Mouse (Mus musculus): ENCODE measurements at regions not wholly inside any gene's neighbourhood (a gene's known extent, or its start where the extent isn't known, plus 50 kb on each side); places are given as distances from the start of the nearest gene placed in this dataset.
A peak's percentile ranks its signal among the peaks of the same experiment; 100 is the strongest.
"Not testable (repeated sequence)": the region's sequence is repeated elsewhere in the genome, so short reads cannot be mapped to it uniquely, and the experiment has no call there.

DNA sequence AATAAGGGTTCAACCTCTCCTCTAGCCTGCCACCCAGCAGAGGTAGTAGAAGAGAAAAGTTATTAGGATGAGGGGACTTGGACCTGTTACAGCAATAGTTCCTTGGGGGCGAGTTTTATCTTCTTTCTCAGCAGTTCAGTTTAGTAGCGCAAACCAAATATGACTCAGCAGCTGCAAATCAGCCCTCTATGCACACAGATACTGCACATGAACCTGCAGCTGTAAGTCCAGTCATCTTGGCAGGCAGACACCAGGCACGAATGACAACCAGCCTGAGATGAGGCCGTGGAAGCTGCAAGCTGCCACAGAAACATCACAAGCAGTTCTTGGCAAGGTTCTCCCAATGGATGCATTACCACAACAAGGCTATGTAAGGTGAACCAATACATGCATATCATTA lies 327.0 kb upstream of the Akr1e1 start:
- Histone ChIP-seq H3K9ac (no peak overlapping the region), H3K4me2 (no peak overlapping the region), H3K27ac (replicated peaks) (no peak overlapping the region), H3K4me1 (replicated peaks) (no peaks in the 10 kb centered on the region), H3K36me3 (replicated peaks) (no peaks in the 10 kb centered on the region), H3K4me3 (replicated peaks) (no peak overlapping the region), H3K27me3 (no peaks in the 10 kb centered on the region), H3K9me3 (replicated peaks) (no peaks in the 10 kb centered on the region)
- ATAC-seq (ENCODE audit: insufficient read depth), result no peak
- WGBS (ENCODE audit: insufficient replicate concordance), result 43% methylated on average over 4 of the region's 4 CpGs

- Histone ChIP-seq H3K27ac (replicated peaks) (no peak overlapping the region), H3K4me2 (no peak overlapping the region), H3K36me3 (replicated peaks) (no peaks in the 10 kb centered on the region), H3K4me3 (replicated peaks) (no peak overlapping the region), H3K4me1 (replicated peaks) (no peaks in the 10 kb centered on the region), H3K9ac (no peak overlapping the region), H3K9me3 (replicated peaks) (no peaks in the 10 kb centered on the region), H3K27me3 (no peaks in the 10 kb centered on the region)
- ATAC-seq (ENCODE audit: insufficient read depth), result no peak
Observed at GRCm38 (mm10) chr13:4939849-4940248, 330.9 kb upstream of the Akr1e1 start.

- H3K27me3 ChIP-seq; H3K36me3 ChIP-seq (replicated peaks); H3K9ac ChIP-seq; H3K27ac ChIP-seq (replicated peaks); H3K4me2 ChIP-seq; H3K4me1 ChIP-seq (replicated peaks); H3K9me3 ChIP-seq (replicated peaks); H3K4me3 ChIP-seq (replicated peaks): not testable (repeated sequence)
- WGBS (ENCODE audit: insufficient replicate concordance), result 31% methylated on average over 5 of the region's 14 CpGs
- ATAC-seq (ENCODE audit: insufficient read depth), result peak; percentile 56
Observed at GRCm38 (mm10) chr13:4942490-4942889, 333.5 kb upstream of the Akr1e1 start.

GRCm38 (mm10) chr13:4943046-4943445 lies 334.1 kb upstream of the Akr1e1 start:
- H3K9ac ChIP-seq, result no peak overlapping the region
- no peak for ATAC-seq (ENCODE audit: insufficient read depth)

DNA sequence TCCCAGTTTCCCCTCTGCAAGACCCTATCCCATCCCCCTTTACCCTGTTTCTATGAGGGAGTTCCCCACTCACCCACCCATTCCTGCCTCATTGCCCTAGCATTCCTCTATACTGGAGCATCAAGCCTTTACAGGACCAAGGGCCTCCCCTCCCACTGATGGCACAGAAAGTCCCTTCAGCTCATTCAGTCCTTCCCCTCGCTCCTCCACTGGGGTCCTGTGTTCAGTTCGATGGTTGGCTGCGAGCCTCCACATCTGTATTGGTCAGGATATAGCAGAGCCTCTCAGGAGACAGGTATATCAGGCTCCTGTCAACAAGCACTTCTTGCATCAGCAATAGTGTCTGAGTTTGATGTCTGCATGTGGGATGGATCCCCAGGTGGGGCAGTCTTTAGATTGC lies 346.4 kb upstream of the Akr1e1 start:
- ATAC-seq (ENCODE audit: insufficient read depth), result no peak
- Histone ChIP-seq H3K4me1 (replicated peaks) (no peaks in the 10 kb centered on the region), H3K9me3 (replicated peaks) (no peaks in the 10 kb centered on the region), H3K27ac (replicated peaks) (no peak overlapping the region), H3K9ac (no peak overlapping the region), H3K4me3 (replicated peaks) (no peak overlapping the region), H3K27me3 (no peaks in the 10 kb centered on the region), H3K36me3 (replicated peaks) (no peaks in the 10 kb centered on the region), H3K4me2 (no peak overlapping the region)
- WGBS (ENCODE audit: insufficient replicate concordance), result 55% methylated on average over 3 of the region's 3 CpGs

More at GRCm38 (mm10) chr13:4943046-4943445, 334.1 kb upstream of the Akr1e1 start:
- WGBS (ENCODE audit: insufficient replicate concordance), result 26% methylated on average over 7 of the region's 7 CpGs
- no peaks in the 10 kb centered on the region for H3K36me3 ChIP-seq (replicated peaks)
- H3K27me3 ChIP-seq, result no peaks in the 10 kb centered on the region
- H3K4me3 ChIP-seq (replicated peaks), result peak overlapping the region; percentile 41
- peak overlapping the region; percentile 49 for H3K4me2 ChIP-seq
- no peaks in the 10 kb centered on the region for H3K4me1 ChIP-seq (replicated peaks)
- H3K9me3 ChIP-seq (replicated peaks), result no peaks in the 10 kb centered on the region
- H3K27ac ChIP-seq (replicated peaks), result no peak overlapping the region

GRCm38 (mm10) chr13:4964824-4965223 lies 355.9 kb upstream of the Akr1e1 start:
- Histone ChIP-seq H3K4me3 (replicated peaks) (no peak overlapping the region), H3K27ac (replicated peaks) (no peak overlapping the region), H3K9me3 (replicated peaks) (no peaks in the 10 kb centered on the region), H3K36me3 (replicated peaks) (no peaks in the 10 kb centered on the region), H3K27me3 (no peaks in the 10 kb centered on the region), H3K9ac (no peak overlapping the region), H3K4me1 (replicated peaks) (no peaks in the 10 kb centered on the region), H3K4me2 (no peak overlapping the region)
- ATAC-seq (ENCODE audit: insufficient read depth), result no peak

DNA sequence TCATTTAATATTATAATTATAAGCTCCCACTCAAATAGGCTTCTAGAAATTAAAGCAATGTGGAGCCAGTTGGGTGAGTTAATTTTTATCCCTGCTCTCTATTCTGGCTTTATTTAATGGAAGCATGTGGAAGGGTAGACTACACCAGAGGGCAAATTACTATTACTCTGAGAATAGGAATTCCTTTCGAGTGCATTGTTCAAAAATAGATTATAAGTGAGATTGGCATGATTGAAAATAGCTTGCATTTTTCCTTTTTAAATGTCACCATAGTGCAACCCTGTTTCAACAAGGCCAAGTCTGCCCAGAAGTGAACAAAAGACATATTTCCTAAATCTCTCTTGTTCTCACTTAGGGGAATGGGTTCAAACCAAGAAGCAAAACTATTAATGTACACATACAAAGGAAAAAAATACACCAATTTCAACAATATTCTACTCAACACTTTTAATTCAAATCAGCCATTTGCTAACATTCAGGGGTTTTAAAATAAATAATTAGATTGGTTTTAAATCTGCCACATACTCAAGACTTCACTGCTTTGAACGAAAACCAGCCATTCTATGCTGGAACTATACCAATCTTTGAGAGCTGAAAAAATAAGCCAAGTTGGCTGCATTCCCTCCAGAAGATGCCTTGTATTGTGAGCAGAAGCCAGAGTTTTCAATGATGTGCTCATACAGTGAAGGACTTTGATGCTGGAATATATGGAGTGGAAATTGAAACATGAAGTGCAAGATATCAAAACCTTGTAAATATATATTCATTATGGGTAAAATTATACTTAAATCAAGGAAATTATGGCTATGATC lies 361.3 kb upstream of the Akr1e1 start:
- 39% methylated on average over 2 of the region's 2 CpGs for WGBS (ENCODE audit: insufficient replicate concordance)
- ATAC-seq (ENCODE audit: insufficient read depth), result no peak
- Histone ChIP-seq H3K36me3 (replicated peaks) (no peaks in the 10 kb centered on the region), H3K9me3 (replicated peaks) (no peaks in the 10 kb centered on the region), H3K4me3 (replicated peaks) (no peak overlapping the region), H3K4me1 (replicated peaks) (no peaks in the 10 kb centered on the region), H3K4me2 (no peak overlapping the region), H3K9ac (no peak overlapping the region), H3K27ac (replicated peaks) (no peak overlapping the region), H3K27me3 (no peaks in the 10 kb centered on the region)

GRCm38 (mm10) chr13:4971472-4972067 lies 362.6 kb upstream of the Akr1e1 start:
- Histone ChIP-seq H3K9me3 (replicated peaks) (no peaks in the 10 kb centered on the region), H3K4me2 (no peak overlapping the region), H3K27me3 (no peaks in the 10 kb centered on the region), H3K36me3 (replicated peaks) (no peaks in the 10 kb centered on the region), H3K4me3 (replicated peaks) (no peak overlapping the region), H3K27ac (replicated peaks) (no peak overlapping the region), H3K9ac (no peak overlapping the region), H3K4me1 (replicated peaks) (no peaks in the 10 kb centered on the region)
- no peak for ATAC-seq (ENCODE audit: insufficient read depth)
- WGBS (ENCODE audit: insufficient replicate concordance), result 59% methylated on average over 4 of the region's 4 CpGs

- no peaks in the 10 kb centered on the region for H3K36me3 ChIP-seq (replicated peaks)
- no peaks in the 10 kb centered on the region for H3K4me1 ChIP-seq (replicated peaks)
- ATAC-seq (ENCODE audit: insufficient read depth), result no peak
- no peak overlapping the region for H3K4me2 ChIP-seq
- H3K27me3 ChIP-seq, result no peaks in the 10 kb centered on the region
- no peak overlapping the region for H3K27ac ChIP-seq (replicated peaks)
- no peak overlapping the region for H3K4me3 ChIP-seq (replicated peaks)
- no peaks in the 10 kb centered on the region for H3K9me3 ChIP-seq (replicated peaks)
- 52% methylated on average over 1 of the region's 1 CpGs for WGBS (ENCODE audit: insufficient replicate concordance)
- H3K9ac ChIP-seq, result no peak overlapping the region
Observed at GRCm38 (mm10) chr13:4992876-4993275, 383.9 kb upstream of the Akr1e1 start.

- ATAC-seq (ENCODE audit: insufficient read depth), result no peak
- 60% methylated on average over 1 of the region's 1 CpGs for WGBS (ENCODE audit: insufficient replicate concordance)
- no peak overlapping the region for H3K27ac ChIP-seq (replicated peaks)
- no peaks in the 10 kb centered on the region for H3K27me3 ChIP-seq
- H3K9ac ChIP-seq, result no peak overlapping the region
- no peak overlapping the region for H3K4me3 ChIP-seq (replicated peaks)
- H3K36me3 ChIP-seq (replicated peaks), result no peaks in the 10 kb centered on the region
- H3K4me2 ChIP-seq, result no peak overlapping the region
- no peaks in the 10 kb centered on the region for H3K9me3 ChIP-seq (replicated peaks)
- no peaks in the 10 kb centered on the region for H3K4me1 ChIP-seq (replicated peaks)
Observed at GRCm38 (mm10) chr13:5008296-5008695, 399.3 kb upstream of the Akr1e1 start.

GRCm38 (mm10) chr13:5022439-5022838 lies 413.5 kb upstream of the Akr1e1 start:
- Histone ChIP-seq H3K4me3 (replicated peaks) (no peak overlapping the region), H3K27me3 (no peaks in the 10 kb centered on the region), H3K4me1 (replicated peaks) (no peaks in the 10 kb centered on the region), H3K27ac (replicated peaks) (no peak overlapping the region), H3K4me2 (no peak overlapping the region), H3K36me3 (replicated peaks) (no peaks in the 10 kb centered on the region), H3K9me3 (replicated peaks) (no peaks in the 10 kb centered on the region), H3K9ac (no peak overlapping the region)
- ATAC-seq (ENCODE audit: insufficient read depth), result no peak
- 64% methylated on average over 7 of the region's 7 CpGs for WGBS (ENCODE audit: insufficient replicate concordance)

DNA sequence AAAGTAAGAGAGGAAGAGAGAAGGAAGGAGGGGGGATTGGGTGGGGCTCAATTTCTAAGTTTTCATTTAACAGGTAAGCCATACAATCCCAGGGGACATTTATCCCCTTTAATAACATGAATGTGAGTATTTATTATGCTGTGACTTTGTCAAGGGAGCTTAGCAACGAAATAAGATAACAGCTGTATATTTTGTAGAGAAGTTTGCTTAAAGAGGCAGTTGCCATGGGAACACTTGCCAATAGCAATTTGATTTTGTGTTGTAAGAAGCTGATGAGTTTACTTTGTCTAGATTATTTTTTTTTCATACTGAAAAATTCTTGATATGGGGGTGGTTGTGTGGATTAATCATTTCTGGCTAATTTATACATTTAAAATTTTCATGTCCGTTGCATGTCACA lies 450.9 kb upstream of the Akr1e1 start:
- 48% methylated on average over 2 of the region's 2 CpGs for WGBS (ENCODE audit: insufficient replicate concordance)
- Histone ChIP-seq H3K4me1 (replicated peaks) (no peaks in the 10 kb centered on the region), H3K4me2 (no peak overlapping the region)

More for the DNA sequence above, 450.9 kb upstream of the Akr1e1 start:
- no peak for ATAC-seq (ENCODE audit: insufficient read depth)
- Histone ChIP-seq H3K27ac (replicated peaks) (no peak overlapping the region), H3K27me3 (no peaks in the 10 kb centered on the region), H3K36me3 (replicated peaks) (no peaks in the 10 kb centered on the region), H3K4me3 (replicated peaks) (no peak overlapping the region), H3K9ac (no peak overlapping the region), H3K9me3 (replicated peaks) (no peaks in the 10 kb centered on the region)
